Mouse (Mus musculus): ENCODE data around the gene Prpf4. TPM values are rescaled to one million over a fixed set of nuclear protein-coding genes. Genes with fewer than 3 reads are reported as not detected.
A peak's percentile ranks its signal among the peaks of the same experiment; 100 is the strongest.

Prpf4 gene
- polyA plus RNA-seq (2012; ENCODE audit: insufficient read depth, low replicate concordance): 0.44 and 2.8 TPM in 2 replicates

- H3K27me3 ChIP-seq (replicated peaks): no peaks in the 10 kb centered on the region
- peak within 1 kb of the TSS; percentile 95 for H3K4me3 ChIP-seq (replicated peaks)
- H3K9me3 ChIP-seq: no peaks in the 10 kb centered on the region
- peaks cover 53% of the 10 kb centered on the region for H3K36me3 ChIP-seq (replicated peaks; ENCODE audit: low read length)
- TF ChIP-seq FLI1 (IDR thresholded peaks at IDR 0.05; ENCODE audit: low read length) (0 out of 2 replicates have a peak, but pooled peaks have one; percentile 56), GATA1 (IDR thresholded peaks at IDR 0.05; ENCODE audit: borderline replicate concordance, low read length) (no peak)
- H3K4me1 ChIP-seq: peaks cover 54% of the 10 kb centered on the region
Measured at GRCm38 (mm10) chr4:62408601-62409282, at the start of gene Prpf4, which contains the start of gene Cdc26. Gene Prpf4 (plus strand): TSS chr4:62408797. Gene Cdc26 (minus strand): TSS chr4:62408642.

DNA sequence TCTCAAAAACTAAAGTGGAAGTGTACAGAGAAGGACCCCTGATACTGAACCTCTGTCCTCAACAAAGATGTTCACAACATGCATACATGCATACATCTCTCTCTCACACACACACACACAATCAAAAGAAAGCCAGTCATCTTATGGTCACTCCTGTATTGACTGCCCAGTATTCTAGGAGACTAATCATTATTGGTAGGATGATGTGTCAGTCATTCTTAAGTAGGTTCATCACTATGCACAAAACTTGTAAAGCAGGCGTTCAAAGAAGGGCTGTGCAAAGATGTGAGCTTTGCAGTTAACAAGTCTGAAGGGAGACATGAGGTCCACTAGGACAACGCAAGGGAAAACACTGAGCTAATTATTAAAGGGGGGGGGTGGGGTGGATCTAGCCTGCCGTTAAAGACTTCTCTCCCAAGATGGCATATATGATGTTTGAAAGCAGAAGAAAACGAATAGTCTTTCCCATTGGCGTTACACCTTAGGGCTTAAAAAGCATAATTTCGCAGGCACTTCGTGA, 49.3 kb upstream of the Prpf4 start:
- Histone ChIP-seq H3K9me3 (no peaks in the 10 kb centered on the region), H3K4me3 (replicated peaks) (peak overlapping the region; percentile 98), H3K4me1 (peaks cover 37% of the 10 kb centered on the region), H3K27me3 (replicated peaks) (no peaks in the 10 kb centered on the region), H3K36me3 (replicated peaks; ENCODE audit: low read length) (peaks cover 25% of the 10 kb centered on the region)
- no peak for TF ChIP-seq FLI1 (IDR thresholded peaks at IDR 0.05; ENCODE audit: low read length)
- TF ChIP-seq GATA1 (IDR thresholded peaks at IDR 0.05; ENCODE audit: borderline replicate concordance, low read length): no peak

GRCm38 (mm10) chr4:62360088-62360804, 48.4 kb upstream of the Prpf4 start, which contains the start of the genes Fkbp15 and Slc31a1:
Gene Fkbp15 (minus strand): TSS chr4:62360548.
Gene Slc31a1 (plus strand): TSS chr4:62360727.
- Histone ChIP-seq H3K9me3 (no peaks in the 10 kb centered on the region), H3K4me1 (peaks cover 38% of the 10 kb centered on the region), H3K4me3 (replicated peaks) (peak within 1 kb of the TSS; percentile 98), H3K27me3 (replicated peaks) (no peaks in the 10 kb centered on the region), H3K36me3 (replicated peaks; ENCODE audit: low read length) (peaks cover 18% of the 10 kb centered on the region)
- TF ChIP-seq FLI1 (IDR thresholded peaks at IDR 0.05; ENCODE audit: low read length) (peak; percentile 49; the same call in 1 of the 2 replicates), GATA1 (IDR thresholded peaks at IDR 0.05; ENCODE audit: borderline replicate concordance, low read length) (no peak)

- no peak for TF ChIP-seq GATA1 (IDR thresholded peaks at IDR 0.05; ENCODE audit: borderline replicate concordance, low read length)
- no peak for TF ChIP-seq FLI1 (IDR thresholded peaks at IDR 0.05; ENCODE audit: low read length)
- Histone ChIP-seq H3K9me3 (no peaks in the 10 kb centered on the region), H3K4me1 (peaks cover 45% of the 10 kb centered on the region), H3K36me3 (replicated peaks; ENCODE audit: low read length) (peaks cover 18% of the 10 kb centered on the region), H3K4me3 (replicated peaks) (peak overlapping the region; percentile 98), H3K27me3 (replicated peaks) (no peaks in the 10 kb centered on the region)
Measured at GRCm38 (mm10) chr4:62360805-62361455, 47.7 kb upstream of the Prpf4 start.

- H3K4me3 ChIP-seq (replicated peaks): peak overlapping the region; percentile 98
- no peaks in the 10 kb centered on the region for H3K27me3 ChIP-seq (replicated peaks)
- H3K9me3 ChIP-seq: no peaks in the 10 kb centered on the region
- peaks cover 13% of the 10 kb centered on the region for H3K36me3 ChIP-seq (replicated peaks; ENCODE audit: low read length)
- peaks cover 50% of the 10 kb centered on the region for H3K4me1 ChIP-seq
- TF ChIP-seq GATA1 (IDR thresholded peaks at IDR 0.05; ENCODE audit: borderline replicate concordance, low read length) (no peak), FLI1 (IDR thresholded peaks at IDR 0.05; ENCODE audit: low read length) (no peak)
Measured at GRCm38 (mm10) chr4:62361571-62361970, 47.0 kb upstream of the Prpf4 start.

DNA sequence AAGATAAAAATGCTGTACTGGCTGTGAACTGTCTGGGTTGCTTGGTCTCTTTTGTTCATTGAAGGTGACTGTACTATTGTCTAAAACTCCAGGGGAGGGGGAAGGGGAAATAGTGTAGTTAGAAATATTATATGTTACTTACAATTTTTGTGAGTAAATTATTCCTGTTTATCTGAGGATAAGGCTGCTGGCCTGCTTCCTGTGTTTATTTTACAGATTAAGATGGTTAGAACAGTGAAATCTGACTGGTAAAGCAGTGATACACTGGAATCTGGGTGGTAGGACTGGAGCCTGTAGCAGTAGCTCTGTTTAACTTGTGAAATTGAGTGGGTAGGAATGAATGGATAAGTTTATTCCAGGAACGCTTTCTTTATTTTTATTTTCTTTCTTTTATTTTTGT, 46.6 kb upstream of the Prpf4 start:
- peaks cover 9% of the 10 kb centered on the region for H3K36me3 ChIP-seq (replicated peaks; ENCODE audit: low read length)
- TF ChIP-seq GATA1 (IDR thresholded peaks at IDR 0.05; ENCODE audit: borderline replicate concordance, low read length) (no peak), FLI1 (IDR thresholded peaks at IDR 0.05; ENCODE audit: low read length) (no peak)
- H3K27me3 ChIP-seq (replicated peaks): no peaks in the 10 kb centered on the region
- H3K4me3 ChIP-seq (replicated peaks): peak overlapping the region; percentile 98
- no peaks in the 10 kb centered on the region for H3K9me3 ChIP-seq
- peaks cover 53% of the 10 kb centered on the region for H3K4me1 ChIP-seq

DNA sequence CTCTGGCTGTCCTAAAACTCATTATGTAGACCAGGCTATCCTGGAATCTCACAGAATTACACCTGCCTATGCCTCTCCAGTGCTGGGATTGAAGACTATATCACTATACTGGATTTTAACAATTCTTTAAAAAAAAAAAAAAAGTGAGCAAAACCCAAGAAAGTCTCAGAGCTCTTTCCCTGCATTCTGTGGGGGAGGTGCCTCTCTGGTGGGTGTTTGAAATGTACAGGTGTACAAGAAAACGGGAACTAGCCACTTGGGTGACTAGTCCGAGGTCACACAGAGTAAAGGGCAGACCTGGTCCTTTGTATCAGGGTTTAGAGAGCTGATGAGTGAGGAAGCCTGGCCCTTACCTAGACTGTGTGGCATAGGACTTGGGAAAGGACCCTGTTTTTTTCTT, 46.2 kb upstream of the Prpf4 start:
- TF ChIP-seq FLI1 (IDR thresholded peaks at IDR 0.05; ENCODE audit: low read length) (no peak), GATA1 (IDR thresholded peaks at IDR 0.05; ENCODE audit: borderline replicate concordance, low read length) (no peak)
- Histone ChIP-seq H3K9me3 (no peaks in the 10 kb centered on the region), H3K4me3 (replicated peaks) (no peak overlapping the region)

GRCm38 (mm10) chr4:62364299-62364698, 44.3 kb upstream of the Prpf4 start:
- Histone ChIP-seq H3K36me3 (replicated peaks; ENCODE audit: low read length) (peaks cover 3% of the 10 kb centered on the region), H3K4me1 (peaks cover 55% of the 10 kb centered on the region), H3K9me3 (no peaks in the 10 kb centered on the region), H3K27me3 (replicated peaks) (no peaks in the 10 kb centered on the region), H3K4me3 (replicated peaks) (no peak overlapping the region)
- TF ChIP-seq FLI1 (IDR thresholded peaks at IDR 0.05; ENCODE audit: low read length): no peak
- no peak for TF ChIP-seq GATA1 (IDR thresholded peaks at IDR 0.05; ENCODE audit: borderline replicate concordance, low read length)

More for the DNA sequence above, 46.2 kb upstream of the Prpf4 start:
- Histone ChIP-seq H3K27me3 (replicated peaks) (no peaks in the 10 kb centered on the region), H3K36me3 (replicated peaks; ENCODE audit: low read length) (peaks cover 6% of the 10 kb centered on the region), H3K4me1 (peaks cover 56% of the 10 kb centered on the region)

- Histone ChIP-seq H3K27me3 (replicated peaks) (no peaks in the 10 kb centered on the region), H3K36me3 (replicated peaks; ENCODE audit: low read length) (peaks cover 3% of the 10 kb centered on the region), H3K4me1 (peaks cover 70% of the 10 kb centered on the region), H3K4me3 (replicated peaks) (no peak overlapping the region), H3K9me3 (no peaks in the 10 kb centered on the region)
- TF ChIP-seq FLI1 (IDR thresholded peaks at IDR 0.05; ENCODE audit: low read length) (no peak), GATA1 (IDR thresholded peaks at IDR 0.05; ENCODE audit: borderline replicate concordance, low read length) (no peak)
Measured at GRCm38 (mm10) chr4:62366291-62366690, 42.3 kb upstream of the Prpf4 start.

All from megakaryocyte, embryonic 14.5 days (primary cell).